Comparison of ENCODE assay signal across 8 mouse cellular contexts in genomic region chr11:104624791-104625391, GRCm38 (mm10). TPM values are rescaled to one million over a fixed set of nuclear protein-coding genes. Genes with fewer than 3 reads are reported as not detected.
DNase-seq lines count a peak whose midpoint lies in the region; ATAC-seq and TF ChIP-seq lines count a peak whose summit lies in the region.

No protein-coding gene starts in this region.

- TF ChIP-seq CTCF in liver, adult 2 months (IDR thresholded peaks at IDR 0.05; ENCODE audit: low read depth, low read length): no peak
- no peak for TF ChIP-seq CTCF in layer of hippocampus, adult 2 months (conservative IDR thresholded peaks at IDR 0.05)

- DNase-seq in liver, adult 2 months (ENCODE audit: extremely low read depth, low read depth, low spot score): no peak
- DNase-seq in cerebellum, adult 11-12 months: peak; percentile 67
- peak; percentile 72 to 74 for DNase-seq in heart, adult 18-20 months
- peak; percentile 64 for DNase-seq in limb, embryonic 11.5 days (ENCODE audit: low spot score)
- DNase-seq in layer of hippocampus, adult 2 months (ENCODE audit: low spot score in 2 of 2): no peak
- no peak for DNase-seq in natural killer cell, adult 2 months (ENCODE audit: low spot score in 2 of 2)
- no peak for DNase-seq in spleen, postnatal 4 days (ENCODE audit: low spot score in 2 of 2)

- H3K27me3 ChIP-seq in liver, adult 2 months (ENCODE audit: control insufficient read depth, insufficient read depth, low read length): no peaks in the 10 kb centered on the region
- H3K27me3 ChIP-seq in liver, embryonic 12.5 days (replicated peaks): peaks cover 14% of the 10 kb centered on the region; the same call in 1 of the 2 replicates
- H3K27me3 ChIP-seq in limb, embryonic 11.5 days (ENCODE audit: control insufficient read depth, insufficient read depth, low read length): no peaks in the 10 kb centered on the region

- H3K27ac ChIP-seq in liver, adult 2 months (replicated peaks; ENCODE audit: insufficient read depth, low read depth, low read length): 0 out of 2 replicates have a peak overlapping the region, but pooled peaks have one; percentile 23
- no peak overlapping the region for H3K27ac ChIP-seq in liver, embryonic 12.5 days
- H3K27ac ChIP-seq in limb, embryonic 11.5 days (replicated peaks; ENCODE audit: low read depth, low read length): peak overlapping the region; percentile 61; the same call in 1 of the 2 replicates
- H3K27ac ChIP-seq in layer of hippocampus, adult 2 months: no peak overlapping the region

- H3K4me2 ChIP-seq in liver, embryonic 12.5 days: no peak overlapping the region
- no peak overlapping the region for H3K4me2 ChIP-seq in limb, embryonic 11.5 days (ENCODE audit: low read depth, severe bottlenecking)

- 0 out of 2 replicates have a peak, but pooled peaks cover 2% of the 10 kb centered on the region for H3K4me1 ChIP-seq in liver, adult 2 months (ENCODE audit: control insufficient read depth, insufficient read depth, low read length)
- peaks cover 80% of the 10 kb centered on the region for H3K4me1 ChIP-seq in liver, embryonic 12.5 days
- peaks cover 10% of the 10 kb centered on the region for H3K4me1 ChIP-seq in limb, embryonic 11.5 days (ENCODE audit: control insufficient read depth, insufficient read depth, low read length)

- H3K4me3 ChIP-seq in liver, adult 2 months (ENCODE audit: insufficient read depth, low read depth, low read length): no peak overlapping the region
- no peak overlapping the region for H3K4me3 ChIP-seq in liver, embryonic 12.5 days
- no peak overlapping the region for H3K4me3 ChIP-seq in limb, embryonic 11.5 days (ENCODE audit: low read depth, low read length)
- no peak overlapping the region for H3K4me3 ChIP-seq in layer of hippocampus, adult 2 months

- H3K36me3 ChIP-seq in liver, adult 2 months (ENCODE audit: control insufficient read depth, insufficient read depth, low read length): no peaks in the 10 kb centered on the region
- no peaks in the 10 kb centered on the region for H3K36me3 ChIP-seq in liver, embryonic 12.5 days
- H3K36me3 ChIP-seq in limb, embryonic 11.5 days (ENCODE audit: control insufficient read depth, insufficient read depth, low read length): no peaks in the 10 kb centered on the region

- no peak overlapping the region for H3K9ac ChIP-seq in liver, adult 2 months (ENCODE audit: low read depth, low read length)
- H3K9ac ChIP-seq in liver, embryonic 12.5 days: no peak overlapping the region
- peak overlapping the region; percentile 17; the same call in 1 of the 2 replicates for H3K9ac ChIP-seq in limb, embryonic 11.5 days (ENCODE audit: low read length)

- TF ChIP-seq POLR2A in liver, adult 2 months (IDR thresholded peaks at IDR 0.05; ENCODE audit: extremely low read depth, insufficient read depth, low read length): no peak

- WGBS in liver, adult 2 months: 67% methylated on average over 6 of the region's 6 CpGs
- 49% methylated on average over 6 of the region's 6 CpGs for WGBS in liver, embryonic 12.5 days (ENCODE audit: insufficient replicate concordance)
- WGBS in limb, embryonic 11.5 days: 41% methylated on average over 6 of the region's 6 CpGs

- H3K9me3 ChIP-seq in liver, embryonic 12.5 days (replicated peaks): no peaks in the 10 kb centered on the region
- H3K9me3 ChIP-seq in limb, embryonic 11.5 days (ENCODE audit: control insufficient read depth, low read length): no peaks in the 10 kb centered on the region

- ATAC-seq in liver, embryonic 12.5 days: no peak
- ATAC-seq in limb, embryonic 11.5 days (ENCODE audit: insufficient number of reproducible peaks, low FRiP score, low TSS enrichment, low read depth): peak; percentile 84

- H3K79me2 ChIP-seq in liver, adult 2 months (ENCODE audit: control insufficient read depth, insufficient read depth, low read length): no peaks in the 10 kb centered on the region

RNA-seq across cellular contexts. Expression of gene Itgb3, which starts 17.1 kb away (rescaled TPM):
- 2.1 and 3.7 TPM in 2 replicates for total RNA-seq in liver, adult 2 months (2014; rRNA removed)
- 1.5 TPM in 2 replicates for polyA plus RNA-seq in liver, adult 2 months (2012; rRNA removed)
- polyA plus RNA-seq in liver, embryonic 12.5 days (2016; fragmentation: Nextera tagmentation; extraction: Ambion mirVana): 33.1 and 36.4 TPM in 2 replicates
- total RNA-seq in heart, adult 18-20 months (2021): 1 to 10 TPM; 3.6 to 4.5 TPM
- 1.1 and 1.4 TPM in 2 replicates for polyA plus RNA-seq in limb, embryonic 11.5 days (2014; fragmentation: Nextera tagmentation; extraction: Ambion mirVana)
- total RNA-seq in layer of hippocampus, adult 2 months (2021): 1 to 10 TPM; 1.3 to 1.4 TPM

Comparison
In these comparisons a context has a peak if more than half of its experiments do, and no peak if none do; other contexts are left out.
1. H3K27ac ChIP-seq: peak in liver, adult 2 months (single experiment) and limb, embryonic 11.5 days (single experiment); none in liver, embryonic 12.5 days (single experiment) and layer of hippocampus, adult 2 months (single experiment).
2. DNase-seq: peak in cerebellum, adult 11-12 months (single experiment), heart, adult 18-20 months (2 of 2) and limb, embryonic 11.5 days (single experiment); none in liver, adult 2 months (single experiment), layer of hippocampus, adult 2 months (0 of 2), natural killer cell, adult 2 months (0 of 2) and spleen, postnatal 4 days (0 of 2).